Mouse (Mus musculus): Measurements from ENCODE around the gene Trpc2.

DNA sequence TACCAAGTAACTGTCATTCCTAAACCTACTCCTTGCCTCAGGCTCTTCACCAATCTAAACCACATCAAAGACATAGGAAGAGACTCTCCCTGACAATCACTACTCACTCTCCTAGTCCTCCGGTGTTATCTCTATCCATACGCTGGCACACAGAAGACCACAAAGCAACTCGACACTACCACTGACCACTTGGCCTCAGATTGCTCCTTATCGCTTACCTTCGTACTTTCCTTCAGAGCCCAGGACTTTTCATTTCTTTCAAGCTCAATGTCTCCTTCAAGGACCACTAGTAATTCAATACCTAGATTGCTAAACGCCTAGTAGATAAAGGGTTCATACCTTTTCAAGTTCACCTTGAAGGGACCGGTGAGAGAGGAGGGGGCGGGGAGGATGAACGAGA is 19.0 kb upstream of the Trpc2 start:
- TF ChIP-seq MAFK (IDR thresholded peaks at IDR 0.05; ENCODE audit: insufficient read depth, low read depth, low read length) (no peak), ZNF384 (IDR thresholded peaks at IDR 0.05; ENCODE audit: low read depth, low read length) (no peak), ZC3H11A (IDR thresholded peaks at IDR 0.05; ENCODE audit: borderline replicate concordance, low read depth, low read length) (no peak)
